Mouse (Mus musculus): Measurements from ENCODE around the gene Rnf167.

Rnf167 gene

DNA sequence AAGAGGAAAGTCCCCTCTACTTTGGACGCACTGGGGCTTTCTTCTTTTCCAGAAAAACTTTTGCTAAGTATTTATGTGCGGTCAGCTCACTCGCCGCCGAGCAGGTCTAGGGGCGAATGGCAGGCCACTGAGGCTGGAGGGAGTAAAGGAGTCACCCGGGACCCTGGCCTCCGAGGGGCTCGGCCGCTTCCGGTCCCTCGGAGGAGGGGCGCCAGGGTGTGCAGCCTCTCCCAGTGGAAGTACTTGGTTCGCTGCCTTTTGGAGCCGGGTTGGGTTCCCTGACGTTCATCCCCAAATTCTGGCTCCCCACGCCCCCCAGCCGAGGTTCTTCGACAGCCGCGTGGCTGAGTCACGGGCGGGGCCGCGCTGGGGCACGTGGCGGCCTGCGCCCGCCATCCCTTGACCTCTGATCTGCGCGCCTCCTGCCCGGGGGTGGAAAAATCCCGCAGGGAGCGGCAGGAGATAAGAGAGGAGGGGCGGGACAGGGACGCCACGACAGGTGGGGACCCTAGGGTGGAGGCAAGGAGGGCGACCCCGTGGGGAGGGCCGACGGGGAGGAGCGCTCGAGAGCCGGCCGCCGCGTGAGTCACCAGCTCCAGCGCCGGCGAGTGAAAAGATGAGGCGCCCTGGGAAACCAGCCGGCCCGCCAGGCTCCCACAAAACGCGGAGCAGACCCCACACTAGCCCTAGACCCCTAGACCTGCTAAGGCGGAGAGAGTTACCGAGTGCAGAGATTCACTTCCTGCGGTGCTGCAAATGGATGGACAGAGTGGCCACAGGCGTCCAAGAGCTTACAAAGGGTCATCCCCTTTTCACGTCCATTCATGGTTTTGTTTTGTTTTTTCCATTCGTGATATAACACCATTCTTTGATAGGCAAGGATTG, 8.8 kb downstream of the Rnf167 start:
- peak; percentile 67 for DNase-seq

DNA sequence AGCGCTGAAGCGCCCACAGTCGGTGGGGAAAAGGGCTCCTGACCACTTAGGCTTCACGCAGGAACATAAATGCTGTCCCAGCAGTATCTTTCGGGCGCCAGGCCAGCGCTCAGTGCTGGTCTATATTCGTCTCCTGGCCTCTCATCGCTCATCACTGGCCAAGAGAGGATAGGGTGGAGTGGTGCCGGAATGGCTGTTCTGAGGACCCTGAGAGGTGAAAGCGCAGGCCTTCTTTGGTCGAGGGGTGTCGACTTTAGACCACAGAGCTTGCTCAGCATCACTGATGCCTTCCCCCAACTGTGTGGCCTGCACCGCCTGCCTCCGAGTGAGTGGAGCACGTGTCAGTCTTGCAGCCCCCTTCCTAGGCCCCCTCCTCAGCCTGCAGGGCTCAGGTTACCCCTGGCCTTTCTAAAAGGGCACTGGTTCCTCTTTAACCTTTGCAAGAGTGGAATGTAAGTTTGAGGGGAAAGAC, 9.5 kb downstream of the Rnf167 start:
- DNase-seq, result peak; percentile 67

DNA sequence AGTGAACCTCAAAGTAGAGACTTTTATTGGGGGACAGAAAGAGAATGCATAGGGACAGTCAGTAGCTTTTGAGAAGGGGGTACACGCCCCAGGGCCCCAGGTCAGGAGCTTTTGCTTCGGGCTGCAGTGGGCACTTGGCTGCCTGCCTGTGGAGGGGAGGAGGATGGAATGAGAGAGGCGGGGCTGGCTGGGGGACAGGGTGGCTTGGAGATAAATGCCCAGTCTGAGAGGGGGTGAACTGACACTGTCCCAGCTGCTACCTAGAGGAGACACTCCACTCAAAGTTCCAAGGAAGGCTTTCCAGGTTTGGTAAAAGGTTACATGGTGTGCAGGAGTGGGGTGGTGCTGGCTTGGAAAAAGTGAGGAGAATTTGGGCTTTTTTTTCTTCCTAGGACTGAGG, 9.9 kb downstream of the Rnf167 start, which contains the start of gene Eno3:
TSS of gene Eno3 (plus strand) at position 239 of the 400 bp plus-strand sequence.
- no peak for DNase-seq

DNA sequence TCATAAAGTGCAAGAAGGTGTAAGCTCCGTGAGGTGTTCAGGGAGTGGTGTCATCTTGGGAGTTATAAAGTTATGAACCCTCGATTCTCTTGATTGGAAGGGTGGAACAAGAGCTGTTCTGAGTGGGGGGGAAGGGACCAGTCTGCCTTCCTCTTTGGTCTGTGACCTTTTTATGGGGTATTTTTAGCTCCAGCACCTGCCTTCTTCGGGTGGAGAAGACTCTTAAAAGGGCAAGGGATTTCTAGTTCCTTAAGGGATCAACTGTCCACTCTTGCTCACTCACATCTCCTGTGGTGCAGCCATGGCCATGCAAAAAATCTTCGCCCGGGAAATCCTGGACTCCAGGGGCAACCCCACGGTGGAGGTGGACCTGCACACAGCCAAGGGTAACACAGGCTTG, 10.5 kb downstream of the Rnf167 start:
- no peak for DNase-seq

- no peak for DNase-seq
Measured at GRCm38 (mm10) chr11:70657991-70658390, 11.0 kb downstream of the Rnf167 start.

- no peak for DNase-seq
Measured at GRCm38 (mm10) chr11:70658521-70658920, 11.5 kb downstream of the Rnf167 start.

- no peak for DNase-seq
Measured at GRCm38 (mm10) chr11:70658942-70659341, 11.9 kb downstream of the Rnf167 start.

DNA sequence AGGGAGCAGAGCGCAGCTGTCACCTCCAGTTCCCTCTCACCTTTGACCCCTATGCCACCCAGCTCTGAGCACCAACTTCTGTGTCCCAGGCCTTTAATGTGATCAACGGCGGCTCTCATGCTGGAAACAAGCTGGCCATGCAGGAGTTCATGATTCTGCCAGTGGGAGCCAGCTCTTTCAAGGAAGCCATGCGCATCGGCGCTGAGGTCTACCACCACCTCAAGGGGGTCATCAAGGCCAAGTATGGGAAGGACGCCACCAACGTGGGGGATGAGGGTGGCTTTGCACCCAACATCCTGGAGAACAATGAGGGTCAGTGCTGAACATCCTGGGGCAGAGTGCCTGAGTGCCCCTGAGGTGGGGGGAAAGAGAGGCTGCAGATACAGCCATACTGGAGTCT, 13.5 kb downstream of the Rnf167 start:
- no peak for DNase-seq

DNA sequence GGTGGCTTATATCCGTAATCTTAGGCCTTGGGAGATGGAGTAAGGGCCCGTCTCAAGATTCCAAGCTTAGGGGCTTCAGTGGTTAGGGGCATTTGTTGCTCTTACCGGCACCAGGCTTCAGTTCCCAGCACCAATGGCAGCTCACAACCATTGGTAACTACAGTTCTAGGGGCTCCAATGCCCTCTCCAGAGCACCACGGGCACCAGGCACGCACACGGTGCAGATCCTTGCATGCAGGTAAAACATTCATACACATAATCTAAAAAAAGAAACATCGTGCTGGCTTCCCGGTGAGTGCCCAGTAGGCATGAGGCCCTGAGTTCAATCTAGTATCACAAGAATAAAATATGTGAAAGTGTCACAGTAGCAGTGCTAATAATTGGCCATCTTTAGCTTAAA, 16.1 kb downstream of the Rnf167 start:
- DNase-seq, result no peak

- DNase-seq, result no peak
Measured at GRCm38 (mm10) chr11:70663957-70664356, 16.9 kb downstream of the Rnf167 start.

DNA sequence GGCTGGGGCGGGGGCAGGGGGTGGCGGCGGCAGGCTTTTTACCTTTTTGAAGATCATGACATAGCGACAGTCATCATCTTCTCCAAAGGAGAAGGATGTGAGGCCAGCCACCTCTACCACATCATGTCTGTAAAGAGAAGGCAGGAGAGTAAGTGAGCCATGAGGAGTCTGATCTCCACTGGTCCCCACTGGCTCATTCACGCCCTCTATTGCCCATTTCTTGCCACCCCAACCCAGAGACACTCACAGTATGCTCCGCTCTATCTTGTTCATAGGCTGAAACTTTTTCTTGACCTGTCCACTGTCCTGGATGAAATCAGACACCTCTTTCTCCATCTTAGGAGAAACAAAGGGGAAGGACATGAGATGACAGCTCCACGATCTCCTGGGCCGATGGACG, 17.7 kb downstream of the Rnf167 start:
- DNase-seq, result no peak

DNA sequence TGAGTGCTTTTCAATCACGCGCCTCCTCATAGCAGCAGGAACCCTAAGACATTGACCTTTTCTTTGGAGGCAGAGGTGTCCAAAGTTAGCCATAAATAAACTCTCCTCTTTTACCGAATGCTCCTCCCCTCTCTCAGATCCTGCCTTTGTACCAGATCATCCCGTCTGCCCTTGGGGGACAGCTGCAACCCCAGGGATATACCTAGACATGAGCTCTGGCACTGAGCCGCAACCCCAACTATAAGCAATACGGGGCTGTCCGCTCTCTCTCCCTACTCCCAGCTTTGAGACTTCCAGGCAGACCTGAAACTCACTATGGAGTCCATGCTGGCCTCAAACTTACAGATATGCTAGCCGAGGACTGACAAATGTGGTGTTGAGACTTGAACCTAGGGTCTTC, 19.7 kb downstream of the Rnf167 start:
- DNase-seq, result no peak

DNA sequence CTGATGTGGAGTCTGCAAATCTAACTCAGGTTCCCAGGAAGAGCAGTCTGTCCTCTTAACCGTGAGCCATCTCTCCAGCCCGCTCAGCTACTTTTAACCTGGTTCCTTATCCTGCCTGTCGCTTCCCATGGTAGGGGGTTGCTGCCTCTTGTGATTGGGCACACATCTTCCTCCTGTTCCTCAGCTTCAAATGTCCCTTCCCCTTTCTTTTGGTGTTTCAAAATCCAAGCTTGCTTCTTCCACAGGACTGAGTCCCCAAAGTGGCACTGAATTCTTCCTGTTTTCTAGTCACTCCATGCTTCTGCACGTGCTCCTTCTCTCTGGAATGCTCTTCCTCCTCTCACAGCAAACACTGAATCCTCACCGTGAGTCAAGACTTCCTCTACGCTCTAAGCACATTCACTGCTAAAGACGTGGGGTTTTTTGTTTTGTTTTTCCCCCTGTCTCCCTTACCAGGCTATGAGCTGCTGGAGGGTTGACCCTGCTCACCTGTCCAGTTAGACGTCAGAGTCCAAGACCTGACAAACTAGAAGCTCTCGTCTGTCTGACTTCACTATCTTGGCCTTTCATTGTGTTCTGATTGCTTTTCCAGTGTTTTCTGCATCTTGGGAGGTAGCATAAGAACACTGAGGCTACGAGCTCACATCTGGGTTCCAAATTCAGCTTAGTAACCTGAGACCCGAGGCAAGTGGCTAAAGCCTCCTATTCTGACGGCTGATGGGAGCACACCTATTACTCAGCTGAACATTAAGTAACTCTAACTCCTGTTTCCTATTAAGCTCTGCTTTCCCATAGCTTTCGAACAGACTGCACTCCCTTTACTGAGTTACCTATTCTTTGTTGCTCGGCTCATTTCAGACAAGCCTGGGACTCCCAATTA, 20.5 kb downstream of the Rnf167 start:
- DNase-seq, result no peak

DNA sequence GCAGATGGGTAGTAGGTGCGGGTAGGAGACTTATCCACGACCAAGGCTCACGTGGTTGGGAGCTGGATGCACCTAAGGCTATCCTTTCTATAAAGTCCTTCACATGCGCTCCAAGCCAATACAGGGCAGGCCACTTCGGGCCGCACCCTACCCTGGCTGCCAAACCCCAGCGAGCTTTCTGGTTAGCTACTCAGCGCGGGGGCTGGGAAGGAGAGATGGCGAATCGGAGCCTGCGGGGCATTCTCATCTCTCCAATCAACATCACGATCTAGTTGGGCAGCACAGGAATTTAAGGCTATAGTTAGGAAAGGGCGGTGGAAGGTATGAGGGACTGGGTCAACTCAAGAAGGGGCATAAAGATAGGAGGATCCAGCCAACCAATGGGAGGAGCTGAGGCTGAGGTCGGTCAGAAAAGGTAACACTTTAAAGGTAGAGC, 21.3 kb downstream of the Rnf167 start:
- no peak for DNase-seq

- DNase-seq, result peak; percentile 99
Measured at GRCm38 (mm10) chr11:70668771-70669505, 21.9 kb downstream of the Rnf167 start, which contains the start of gene Spag7. Gene Spag7 (minus strand): TSS chr11:70669416.

- peak; percentile 78 for DNase-seq
Measured at GRCm38 (mm10) chr11:70669582-70670345, 22.7 kb downstream of the Rnf167 start.

GRCm38 (mm10) chr11:70670483-70670882, 23.4 kb downstream of the Rnf167 start:
- no peak for DNase-seq

DNA sequence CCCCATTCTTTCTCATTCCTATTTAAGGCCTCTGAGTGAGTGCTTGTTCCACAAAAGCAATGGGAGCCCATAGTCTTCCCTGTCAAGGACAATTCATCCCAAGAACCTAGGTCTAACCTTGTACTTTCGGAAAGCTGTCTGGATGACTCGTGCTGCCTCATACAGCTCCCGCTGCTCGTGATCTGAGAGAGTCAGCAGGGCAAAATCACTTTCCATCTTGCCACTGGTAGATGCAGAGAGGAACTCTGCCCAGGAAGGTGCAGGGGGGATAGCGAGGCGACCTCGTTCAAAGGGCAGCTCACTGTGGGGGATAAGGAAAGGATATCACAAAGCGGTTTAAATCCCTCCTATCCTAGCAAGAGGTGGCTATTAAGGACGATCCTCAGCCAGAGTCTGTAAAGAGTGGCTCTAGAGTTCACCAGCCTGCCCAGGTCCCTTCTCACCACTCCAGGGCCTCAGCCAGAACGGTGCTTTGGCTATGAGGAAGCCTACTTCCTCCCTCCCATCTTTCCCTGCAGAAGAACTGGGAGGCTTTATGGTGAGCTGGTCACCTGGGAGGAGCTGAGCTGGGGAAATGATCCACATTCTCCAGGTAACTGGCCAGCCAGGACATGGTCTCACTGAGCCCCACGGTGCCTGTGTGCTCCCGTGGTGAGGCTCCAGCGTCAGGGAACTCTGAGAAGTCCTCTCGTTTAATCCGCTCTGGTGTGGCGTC, 24.5 kb downstream of the Rnf167 start:
- peak; percentile 36 for DNase-seq

DNA sequence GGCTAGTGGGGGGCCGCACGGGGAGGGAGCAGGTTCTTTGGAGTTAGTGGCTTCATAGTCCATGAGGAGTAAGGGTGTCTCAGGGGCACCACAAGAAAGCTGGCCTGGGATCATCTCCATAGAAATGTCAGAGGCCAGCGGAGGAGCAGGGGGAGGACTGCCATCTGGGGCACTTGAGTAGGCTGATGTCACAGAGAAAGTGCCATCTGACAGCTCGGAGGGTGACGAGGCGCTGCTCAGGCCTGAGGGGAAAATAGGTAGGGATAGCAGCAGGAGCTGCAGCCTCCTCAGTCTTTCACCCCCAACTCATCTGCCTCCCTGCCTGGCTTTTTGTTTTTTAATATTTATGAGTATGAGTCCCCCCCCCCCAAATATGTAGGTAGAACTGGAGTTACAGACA, 27.0 kb downstream of the Rnf167 start:
- DNase-seq, result no peak

- no peak for DNase-seq
Measured at GRCm38 (mm10) chr11:70674501-70674900, 27.5 kb downstream of the Rnf167 start.

GRCm38 (mm10) chr11:70678092-70678491, 31.1 kb downstream of the Rnf167 start:
- no peak for DNase-seq

Measured in kidney, postnatal 14 days (tissue).